Mouse (Mus musculus): Measurements from ENCODE around the gene Nipbl.
"Not testable (repeated sequence)": the region's sequence is repeated elsewhere in the genome, so short reads cannot be mapped to it uniquely, and the experiment has no call there.

Gene Nipbl

GRCm38 (mm10) chr15:8294150-8294549 is 150.1 kb downstream of the Nipbl start:
- no peak for DNase-seq (ENCODE audit: low read depth, low spot score)

GRCm38 (mm10) chr15:8291251-8291650 is 153.0 kb downstream of the Nipbl start:
- no peak for DNase-seq (ENCODE audit: low read depth, low spot score)

- no peak for DNase-seq (ENCODE audit: low read depth, low spot score)
Measured at GRCm38 (mm10) chr15:8282155-8282554, 162.1 kb downstream of the Nipbl start.

GRCm38 (mm10) chr15:8281701-8282100 is 162.6 kb downstream of the Nipbl start:
- DNase-seq (ENCODE audit: low read depth, low spot score): no peak

- DNase-seq (ENCODE audit: low read depth, low spot score): no peak
Measured at GRCm38 (mm10) chr15:8279929-8280610, 164.2 kb downstream of the Nipbl start.

- no peak for DNase-seq (ENCODE audit: low read depth, low spot score)
Measured at GRCm38 (mm10) chr15:8279320-8279779, 164.9 kb downstream of the Nipbl start.

GRCm38 (mm10) chr15:8277916-8278315 is 166.3 kb downstream of the Nipbl start:
- DNase-seq (ENCODE audit: low read depth, low spot score): not testable (repeated sequence)

GRCm38 (mm10) chr15:8271952-8272351 is 172.3 kb downstream of the Nipbl start:
- DNase-seq (ENCODE audit: low read depth, low spot score): no peak

- no peak for DNase-seq (ENCODE audit: low read depth, low spot score)
Measured at GRCm38 (mm10) chr15:8268231-8268630, 176.0 kb downstream of the Nipbl start.

GRCm38 (mm10) chr15:8267211-8267610 is 177.1 kb downstream of the Nipbl start:
- no peak for DNase-seq (ENCODE audit: low read depth, low spot score)

- no peak for DNase-seq (ENCODE audit: low read depth, low spot score)
Measured at GRCm38 (mm10) chr15:8265946-8266345, 178.3 kb downstream of the Nipbl start.
